Mouse (Mus musculus) liver, embryonic 14.5 days (tissue): Measurements from ENCODE around the gene Slc30a4. TPM values are rescaled to one million over a fixed set of nuclear protein-coding genes. Genes with fewer than 3 reads are reported as not detected.

Experiments used
- ATAC-seq: fragments of 200-750 bp; cut with Nextera tagmentation; 2 replicates; pipeline ENCODE4 v1.8.0; 2017; ENCODE audit warnings: moderate number of reproducible peaks, mild to moderate bottlenecking, moderate library complexity; ENCODE audit not compliant: insufficient read depth
- DNase-seq, 3 experiments: peaks; one replicate each; pipeline ENCODE4 v3.0.0-alpha.2; 2012 to 2013; ENCODE audit warnings: low read depth in 3 of 3, low spot score in 3 of 3
- H3K27ac ChIP-seq: fragments of 300-500 bp; sonication (generic); 2 replicates; pipeline ENCODE4 v1.5.1; 2014; ENCODE audit warnings: moderate library complexity, mild to moderate bottlenecking, control low read depth, inconsistent platforms
- H3K27me3 ChIP-seq: fragments of 300-500 bp; sonication (generic); 2 replicates; pipeline ENCODE4 v1.6.1; 2014; ENCODE audit warnings: mild to moderate bottlenecking, low read length, moderate library complexity; ENCODE audit not compliant: control insufficient read depth, insufficient read depth
- H3K36me3 ChIP-seq: fragments of 300-500 bp; sonication (generic); replicated peaks from 2 replicates; pipeline ENCODE4 v1.6.1; 2014; ENCODE audit warnings: low read depth; ENCODE audit not compliant: control insufficient read depth, insufficient read depth
- H3K4me1 ChIP-seq, 2 experiments: fragments of 200-500 bp in 1 of 2; fragments of 300-500 bp in 1 of 2; sonication (generic) in 1 of 2; replicated peaks; 2 replicates each; pipeline ENCODE4 v1.6.1; 2012 to 2014; ENCODE audit warnings: antibody characterized with exemption in 1 of 2, inconsistent platforms in 1 of 2, low read length in 1 of 2; ENCODE audit not compliant: control insufficient read depth in 2 of 2, insufficient read depth in 2 of 2
- H3K4me2 ChIP-seq: fragments of 300-500 bp; sonication (generic); 2 replicates; pipeline ENCODE4 v1.6.1; 2014; ENCODE audit warnings: low read depth, mild to moderate bottlenecking, control low read depth, moderate library complexity
- H3K4me3 ChIP-seq, 2 experiments: fragments of 200-500 bp in 1 of 2; fragments of 300-500 bp in 1 of 2; sonication (generic) in 1 of 2; 2 replicates each; pipeline ENCODE4 v1.5.1; 2012 to 2014; ENCODE audit warnings: low read depth in 2 of 2, low read length in 2 of 2, mild to moderate bottlenecking in 2 of 2, control low read depth in 1 of 2, inconsistent platforms in 1 of 2, moderate library complexity in 1 of 2; ENCODE audit not compliant: insufficient read depth in 1 of 2
- H3K9ac ChIP-seq: fragments of 300-500 bp; sonication (generic); replicated peaks from 2 replicates; pipeline ENCODE4 v1.6.1; 2014; ENCODE audit warnings: mild to moderate bottlenecking, control low read depth, moderate library complexity
- H3K9me3 ChIP-seq: fragments of 300-500 bp; sonication (generic); 2 replicates; pipeline ENCODE4 v1.6.1; 2016; ENCODE audit warnings: low read length, mixed read lengths; ENCODE audit not compliant: control insufficient read depth
- CTCF ChIP-seq: IDR thresholded peaks from 2 replicates; pipeline ENCODE4 v1.5.1; 2016; ENCODE audit warnings: antibody characterized with exemption, low read depth, control low read depth
- EP300 ChIP-seq: IDR thresholded peaks from 2 replicates; pipeline ENCODE4 v1.6.1; 2016; ENCODE audit warnings: antibody characterized with exemption, low read depth
- WGBS: fragments of 180-500 bp; shearing (Covaris S2); extraction: QIAGEN DNeasy Blood & Tissue Kit; methylation state at CpG from one replicate; pipeline ENCODE4 v1.1.7; 2014; ENCODE audit not compliant: insufficient replicate concordance; 5-methylcytosine and 5-hydroxymethylcytosine counted together
- polyA plus RNA-seq, 2 experiments: library from polyadenylated mRNA; depleted of rRNA in 1 of 2; stranded (reverse) in 1 of 2; unstranded in 1 of 2; fragments of >200 nt; fragmentation: Nextera tagmentation in 1 of 2; extraction: Ambion mirVana in 1 of 2; gene quantifications; 2 replicates each; pipeline versions ENCODE4 v1.2.1 to v1.2.3; 2012 to 2014

The Slc30a4 gene
- polyA plus RNA-seq, 2 experiments = 0.81 to 1.5 TPM

DNA sequence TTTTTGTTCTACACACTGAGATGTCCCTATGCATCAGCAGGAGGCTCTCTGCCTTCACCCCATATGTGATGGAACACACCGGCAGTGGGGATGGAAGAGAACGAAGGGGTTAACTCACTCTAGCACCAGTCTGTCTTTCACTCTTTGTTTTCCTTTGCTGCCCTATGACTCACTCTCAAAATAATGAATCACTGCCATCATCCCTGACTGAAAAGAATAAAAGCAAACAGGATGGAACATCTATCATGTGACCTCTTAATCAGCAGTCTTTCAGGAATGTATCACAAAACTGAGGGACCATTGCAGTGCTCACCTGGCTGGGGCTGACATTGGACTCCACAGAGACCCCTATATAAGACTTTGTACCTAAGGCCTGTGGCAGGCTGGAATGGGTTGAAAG, 29.0 kb upstream of the Slc30a4 start:
- TF ChIP-seq CTCF = no peak
- no peak for TF ChIP-seq EP300
- Histone ChIP-seq H3K27ac (no peak overlapping the region), H3K4me2 (no peak overlapping the region), H3K9ac (no peak overlapping the region), H3K36me3 (no peaks in the 10 kb centered on the region), H3K27me3 (no peaks in the 10 kb centered on the region; the same call in 1 of the 2 replicates), H3K4me3 (no peak overlapping the region), H3K4me1 (no peaks in the 10 kb centered on the region), H3K9me3 (no peaks in the 10 kb centered on the region)
- no peak for DNase-seq
- WGBS = 70% methylated on average over 2 of the region's 2 CpGs
- ATAC-seq = no peak

DNA sequence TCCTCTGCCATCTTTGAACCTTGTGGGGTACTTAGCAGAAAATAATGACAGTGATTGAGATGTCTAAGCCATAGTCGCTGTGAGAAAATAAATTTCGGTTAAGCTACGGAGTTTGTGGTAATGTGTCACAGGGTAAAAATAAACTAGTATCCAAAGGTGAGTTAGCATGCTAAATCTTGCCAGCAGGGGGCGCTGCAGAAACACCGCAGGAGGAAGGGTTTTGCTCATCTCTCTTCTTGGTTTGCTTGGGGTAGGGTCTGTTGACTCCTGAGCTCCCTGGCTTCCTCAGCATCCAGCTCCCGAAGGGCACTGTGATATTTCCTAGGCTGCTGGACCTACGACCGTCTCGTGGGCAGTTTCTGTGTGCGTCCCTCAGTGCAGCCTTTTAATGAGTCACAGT, 23.1 kb upstream of the Slc30a4 start:
- TF ChIP-seq EP300 (no peak), CTCF (peak; percentile 84)
- no peak overlapping the region for H3K27ac ChIP-seq
- H3K4me1 ChIP-seq = no peaks in the 10 kb centered on the region
- 34% methylated on average over 10 of the region's 10 CpGs for WGBS
- H3K27me3 ChIP-seq = no peaks in the 10 kb centered on the region; the same call in 1 of the 2 replicates
- H3K9ac ChIP-seq = no peak overlapping the region
- H3K9me3 ChIP-seq = no peaks in the 10 kb centered on the region
- DNase-seq (no peak), ATAC-seq (no peak)
- no peak overlapping the region for H3K4me2 ChIP-seq
- no peak overlapping the region for H3K4me3 ChIP-seq
- no peaks in the 10 kb centered on the region for H3K36me3 ChIP-seq

DNA sequence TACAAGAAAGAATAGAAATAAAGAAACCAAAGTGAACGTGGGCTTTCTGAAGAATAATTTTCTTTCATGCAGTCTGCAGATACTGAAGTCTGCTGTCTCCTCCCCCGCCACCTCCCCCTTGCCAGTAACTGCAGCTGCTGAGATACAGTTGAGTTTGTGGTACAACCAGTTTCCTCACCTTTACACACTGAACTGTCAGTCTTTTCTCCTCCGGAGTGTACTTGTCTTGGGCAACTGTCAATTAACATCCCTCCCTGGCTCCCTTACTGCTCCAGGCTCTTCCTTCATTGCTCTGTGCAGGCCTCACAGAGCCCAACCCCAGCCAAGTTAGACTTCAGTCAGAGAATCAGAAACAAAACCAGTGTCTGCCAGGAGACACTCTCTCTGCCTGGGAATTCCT, 18.1 kb upstream of the Slc30a4 start:
- no peak for DNase-seq
- Histone ChIP-seq H3K4me3 (no peak overlapping the region), H3K27ac (no peak overlapping the region), H3K36me3 (no peaks in the 10 kb centered on the region), H3K27me3 (no peaks in the 10 kb centered on the region), H3K4me1 (no peaks in the 10 kb centered on the region), H3K9ac (no peak overlapping the region), H3K9me3 (no peaks in the 10 kb centered on the region), H3K4me2 (no peak overlapping the region)
- no peak for TF ChIP-seq EP300
- no peak for ATAC-seq
- 40% methylated on average over 3 of the region's 3 CpGs for WGBS

DNA sequence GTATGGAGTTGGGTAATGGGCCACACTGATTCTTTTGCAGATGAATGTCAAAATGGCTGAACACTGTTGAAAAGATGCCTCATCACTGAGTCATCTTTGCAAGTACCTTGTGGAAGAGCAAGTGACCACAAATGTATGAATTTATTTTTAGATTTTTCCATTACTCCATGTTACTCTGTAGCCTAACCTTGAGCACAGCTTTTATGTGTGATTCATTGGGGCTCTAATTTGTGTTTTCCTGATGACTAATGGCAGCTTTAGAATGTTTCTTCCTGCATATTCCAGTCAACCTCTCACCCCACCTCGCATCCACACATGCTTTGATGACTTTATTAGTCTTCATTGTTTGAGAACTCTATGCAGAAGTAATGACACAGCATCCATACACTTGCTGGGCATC, 16.8 kb upstream of the Slc30a4 start:
- Histone ChIP-seq H3K27ac (no peak overlapping the region), H3K27me3 (no peaks in the 10 kb centered on the region), H3K36me3 (no peaks in the 10 kb centered on the region), H3K9ac (no peak overlapping the region), H3K4me3 (no peak overlapping the region), H3K4me2 (no peak overlapping the region), H3K4me1 (no peaks in the 10 kb centered on the region), H3K9me3 (no peaks in the 10 kb centered on the region)
- no peak for TF ChIP-seq CTCF
- TF ChIP-seq EP300 = no peak
- DNase-seq (no peak), ATAC-seq (no peak)
- 33% methylated on average over 1 of the region's 1 CpGs for WGBS

DNA sequence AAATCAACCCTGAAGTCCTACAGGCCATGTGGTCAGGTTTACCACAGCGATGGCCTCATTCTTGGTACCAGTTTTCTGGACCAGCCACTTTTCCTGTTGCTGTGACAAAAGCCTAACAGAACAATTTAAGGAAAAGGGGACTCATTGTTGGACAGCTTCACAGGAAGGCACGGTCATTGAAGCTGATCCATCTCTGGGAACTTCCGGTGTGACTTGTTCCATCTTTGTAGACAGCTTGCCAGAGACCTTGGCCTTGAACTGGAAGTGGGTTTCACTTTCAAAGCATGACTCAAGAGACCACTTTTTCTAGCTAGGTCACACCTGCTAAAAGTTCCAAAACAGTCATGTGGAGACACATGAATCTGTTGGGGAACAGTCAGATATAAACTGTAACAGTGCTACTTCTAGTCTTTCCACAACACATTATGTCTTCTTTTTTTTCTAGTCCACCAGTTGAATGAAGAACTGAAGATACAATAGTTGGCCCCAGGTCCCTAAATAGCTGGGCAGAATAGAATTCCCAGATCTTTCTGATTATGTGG, 13.9 kb upstream of the Slc30a4 start:
- Histone ChIP-seq H3K36me3 (no peaks in the 10 kb centered on the region), H3K4me1 (no peaks in the 10 kb centered on the region), H3K27me3 (no peaks in the 10 kb centered on the region), H3K4me2 (no peak overlapping the region), H3K9me3 (no peaks in the 10 kb centered on the region), H3K4me3 (no peak overlapping the region), H3K9ac (no peak overlapping the region), H3K27ac (no peak overlapping the region)
- no peak for TF ChIP-seq EP300
- TF ChIP-seq CTCF = no peak
- WGBS = 30% methylated on average over 3 of the region's 3 CpGs
- ATAC-seq (no peak), DNase-seq (no peak)
